Mouse (Mus musculus) lung, embryonic 15.5 days (tissue): Measurements from ENCODE around the gene Naa35. TPM values are rescaled to one million over a fixed set of nuclear protein-coding genes. Genes with fewer than 3 reads are reported as not detected.

Source experiments
- ATAC-seq: fragments of 200-750 bp; cut with Nextera tagmentation; 2 replicates; pipeline ENCODE4 v1.8.0; 2017; ENCODE audit warnings: moderate number of reproducible peaks, borderline replicate concordance; ENCODE audit not compliant: low FRiP score, low TSS enrichment; ENCODE audit errors: extremely low read depth
- H3K27ac ChIP-seq: fragments of 300-500 bp; sonication (generic); 2 replicates; pipeline ENCODE4 v1.5.1; 2015; ENCODE audit warnings: moderate library complexity, mild to moderate bottlenecking, inconsistent platforms
- H3K27me3 ChIP-seq: fragments of 300-500 bp; sonication (generic); 2 replicates; pipeline ENCODE4 v1.6.1; 2015; ENCODE audit warnings: inconsistent platforms
- H3K36me3 ChIP-seq: fragments of 300-500 bp; sonication (generic); 2 replicates; pipeline ENCODE4 v1.6.1; 2015; ENCODE audit warnings: inconsistent platforms
- H3K4me1 ChIP-seq: fragments of 300-500 bp; sonication (generic); 2 replicates; pipeline ENCODE4 v1.6.1; 2015; ENCODE audit warnings: inconsistent platforms
- H3K4me2 ChIP-seq: fragments of 300-500 bp; sonication (generic); 2 replicates; pipeline ENCODE4 v1.6.1; 2015; ENCODE audit warnings: inconsistent platforms, mild to moderate bottlenecking, moderate library complexity
- H3K4me3 ChIP-seq: fragments of 300-500 bp; sonication (generic); 2 replicates; pipeline ENCODE4 v1.5.1; 2015; ENCODE audit warnings: mild to moderate bottlenecking, inconsistent platforms
- H3K9ac ChIP-seq: fragments of 300-500 bp; sonication (generic); 2 replicates; pipeline ENCODE4 v1.6.1; 2015; ENCODE audit warnings: inconsistent platforms
- H3K9me3 ChIP-seq: fragments of 300-500 bp; sonication (generic); 2 replicates; pipeline ENCODE4 v1.6.1; 2016; ENCODE audit warnings: inconsistent platforms
- WGBS: fragments of 180-500 bp; shearing (Covaris S2); methylation state at CpG from one replicate; pipeline ENCODE4 v1.1.7; 2015; 5-methylcytosine and 5-hydroxymethylcytosine counted together
- polyA plus RNA-seq: library from polyadenylated mRNA; unstranded; fragments of >200 nt; fragmentation: Nextera tagmentation; extraction: Ambion mirVana; gene quantifications from 2 replicates; pipeline ENCODE4 v1.2.1, GENCODE M21; 2015

Naa35 gene
- polyA plus RNA-seq, 1 experiment from 2014 or later: 84.1 TPM

- 77% methylated on average over 8 of the region's 8 CpGs for WGBS
- Histone ChIP-seq H3K9ac (no peak overlapping the region), H3K4me1 (peaks cover 5% of the 10 kb centered on the region; the same call in 1 of the 2 replicates), H3K9me3 (no peaks in the 10 kb centered on the region), H3K36me3 (peaks cover 5% of the 10 kb centered on the region), H3K4me3 (no peak overlapping the region), H3K27me3 (no peaks in the 10 kb centered on the region), H3K4me2 (no peak overlapping the region), H3K27ac (no peak overlapping the region)
- ATAC-seq: no peak
Measured at GRCm38 (mm10) chr13:59661387-59661786, 76.3 kb downstream of the Naa35 start.

GRCm38 (mm10) chr13:59661966-59662365 is 76.9 kb downstream of the Naa35 start:
- Histone ChIP-seq H3K9ac (no peak overlapping the region), H3K27me3 (no peaks in the 10 kb centered on the region), H3K4me1 (no peaks in the 10 kb centered on the region; the same call in 1 of the 2 replicates), H3K4me2 (no peak overlapping the region), H3K36me3 (peaks cover 5% of the 10 kb centered on the region), H3K4me3 (no peak overlapping the region), H3K9me3 (no peaks in the 10 kb centered on the region), H3K27ac (no peak overlapping the region)
- WGBS: 92% methylated on average over 12 of the region's 12 CpGs
- ATAC-seq: no peak

DNA sequence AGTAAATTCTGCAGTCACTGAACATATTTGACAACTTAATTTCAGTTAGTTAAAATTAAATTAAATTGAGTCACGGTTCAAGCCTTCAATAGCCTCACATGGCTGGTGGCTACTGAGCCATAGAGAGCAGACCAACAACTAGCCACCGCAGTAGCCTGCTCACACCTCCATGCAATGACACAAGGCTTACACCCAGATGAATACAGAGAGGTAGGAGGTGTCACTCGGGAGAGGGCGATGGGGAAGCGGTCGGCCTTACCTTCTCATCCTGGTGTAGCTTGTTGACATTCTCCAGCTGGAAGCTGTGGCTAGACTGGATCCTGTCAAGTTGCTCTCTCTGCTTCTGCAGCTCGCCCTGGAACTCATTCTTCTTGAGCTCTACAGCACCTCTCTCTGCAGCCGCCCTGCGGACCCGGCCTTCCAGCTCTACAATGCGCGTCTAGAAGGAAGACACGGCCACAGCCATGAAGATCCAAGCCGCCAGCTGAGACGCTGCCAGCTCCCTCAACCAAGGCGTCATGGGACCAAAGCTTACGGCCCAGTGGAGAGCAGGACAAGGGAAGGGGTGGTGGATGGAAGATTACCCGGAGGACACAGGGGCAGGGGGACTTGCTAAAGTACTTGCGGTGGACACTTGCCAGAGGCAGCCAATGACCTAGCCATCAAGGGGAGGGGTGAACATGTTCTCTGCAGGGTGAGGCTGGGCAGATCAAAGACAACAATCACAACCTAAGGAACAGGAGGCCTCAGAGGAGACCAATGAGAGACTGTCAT is 79.1 kb downstream of the Naa35 start:
- Histone ChIP-seq H3K4me1 (peaks cover 10% of the 10 kb centered on the region; the same call in 1 of the 2 replicates), H3K27ac (no peak overlapping the region), H3K9me3 (no peaks in the 10 kb centered on the region), H3K4me2 (no peak overlapping the region), H3K27me3 (no peaks in the 10 kb centered on the region), H3K36me3 (peaks cover 5% of the 10 kb centered on the region), H3K4me3 (no peak overlapping the region), H3K9ac (no peak overlapping the region)
- WGBS: 89% methylated on average over 19 of the region's 19 CpGs
- no peak for ATAC-seq

DNA sequence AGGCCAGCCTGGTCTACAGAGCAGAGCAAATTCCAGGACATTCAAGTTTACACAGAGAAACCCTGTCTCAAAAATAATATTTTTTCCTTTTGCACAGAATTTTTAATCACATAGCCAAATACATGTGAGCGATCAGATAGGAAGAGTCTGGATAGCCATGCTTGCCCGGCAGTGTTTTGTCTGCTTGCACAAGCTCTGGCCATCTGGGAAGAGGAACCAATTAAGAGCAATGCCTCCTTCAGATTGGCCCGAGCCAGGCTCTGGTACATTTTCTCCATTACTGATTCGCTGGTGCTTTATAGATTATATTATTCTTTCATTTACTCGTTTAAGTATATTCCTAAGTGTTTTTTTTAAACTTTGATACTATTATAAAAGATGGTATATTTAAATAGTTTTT is 82.7 kb downstream of the Naa35 start:
- 85% methylated on average over 5 of the region's 5 CpGs for WGBS
- Histone ChIP-seq H3K4me3 (no peak overlapping the region), H3K4me2 (no peak overlapping the region), H3K27ac (no peak overlapping the region), H3K9ac (no peak overlapping the region), H3K27me3 (no peaks in the 10 kb centered on the region), H3K4me1 (peaks cover 11% of the 10 kb centered on the region; the same call in 1 of the 2 replicates), H3K36me3 (peaks cover 2% of the 10 kb centered on the region; the same call in 1 of the 2 replicates), H3K9me3 (no peaks in the 10 kb centered on the region)
- no peak for ATAC-seq

GRCm38 (mm10) chr13:59668501-59669093 is 83.5 kb downstream of the Naa35 start:
- H3K27me3 ChIP-seq: no peaks in the 10 kb centered on the region
- H3K36me3 ChIP-seq: peaks cover under 1% of the 10 kb centered on the region; the same call in 1 of the 2 replicates
- H3K4me1 ChIP-seq: peaks cover 11% of the 10 kb centered on the region; the same call in 1 of the 2 replicates
- ATAC-seq: peak; percentile 67; the same call in 1 of the 2 replicates
- peak overlapping the region; percentile 51 for H3K27ac ChIP-seq
- H3K9me3 ChIP-seq: no peaks in the 10 kb centered on the region
- H3K9ac ChIP-seq: no peak overlapping the region
- H3K4me2 ChIP-seq: peak overlapping the region; percentile 2; the same call in 1 of the 2 replicates
- WGBS: 19% methylated on average over 11 of the region's 11 CpGs
- no peak overlapping the region for H3K4me3 ChIP-seq

DNA sequence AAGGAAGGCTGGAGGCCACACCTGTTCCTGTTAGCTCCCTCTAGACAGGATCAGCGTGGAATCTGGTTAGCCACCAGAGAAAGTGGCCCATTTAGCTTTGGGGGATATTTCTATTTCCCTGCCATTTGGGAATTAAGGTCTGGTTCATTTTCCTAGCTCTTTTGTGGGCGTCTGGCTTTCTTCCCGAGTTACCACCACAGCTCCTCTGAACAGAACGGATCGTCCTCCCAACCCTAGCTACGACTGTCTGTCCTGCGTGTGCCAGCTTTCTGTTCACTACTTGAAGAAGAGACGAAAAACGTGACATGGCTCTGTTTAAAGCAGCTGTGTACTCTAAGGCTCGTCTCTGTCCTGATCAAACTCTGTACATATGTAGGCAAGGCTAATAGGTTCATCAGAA is 84.9 kb downstream of the Naa35 start:
- Histone ChIP-seq H3K9ac (no peak overlapping the region), H3K27me3 (no peaks in the 10 kb centered on the region), H3K36me3 (no peaks in the 10 kb centered on the region), H3K4me2 (no peak overlapping the region), H3K9me3 (no peaks in the 10 kb centered on the region), H3K4me3 (no peak overlapping the region), H3K27ac (no peak overlapping the region), H3K4me1 (peaks cover 19% of the 10 kb centered on the region)
- WGBS: 82% methylated on average over 10 of the region's 10 CpGs
- no peak for ATAC-seq

- Histone ChIP-seq H3K4me2 (no peak overlapping the region), H3K9ac (no peak overlapping the region), H3K9me3 (no peaks in the 10 kb centered on the region), H3K36me3 (no peaks in the 10 kb centered on the region), H3K27ac (no peak overlapping the region), H3K27me3 (no peaks in the 10 kb centered on the region), H3K4me3 (no peak overlapping the region), H3K4me1 (peaks cover 19% of the 10 kb centered on the region)
- WGBS: 59% methylated on average over 2 of the region's 2 CpGs
- ATAC-seq: no peak
Measured at GRCm38 (mm10) chr13:59671521-59671920, 86.5 kb downstream of the Naa35 start.

- Histone ChIP-seq H3K4me2 (no peak overlapping the region), H3K9ac (no peak overlapping the region), H3K4me3 (no peak overlapping the region), H3K36me3 (no peaks in the 10 kb centered on the region), H3K9me3 (no peaks in the 10 kb centered on the region), H3K27me3 (no peaks in the 10 kb centered on the region), H3K4me1 (peaks cover 19% of the 10 kb centered on the region), H3K27ac (no peak overlapping the region)
- 66% methylated on average over 6 of the region's 6 CpGs for WGBS
- ATAC-seq: no peak
Measured at GRCm38 (mm10) chr13:59672248-59672647, 87.2 kb downstream of the Naa35 start.

- no peak overlapping the region for H3K9ac ChIP-seq
- H3K27me3 ChIP-seq: no peaks in the 10 kb centered on the region
- no peak overlapping the region for H3K4me2 ChIP-seq
- H3K27ac ChIP-seq: no peak overlapping the region
- no peaks in the 10 kb centered on the region for H3K9me3 ChIP-seq
- no peak overlapping the region for H3K4me3 ChIP-seq
- no peak for ATAC-seq
- WGBS: 63% methylated on average over 7 of the region's 7 CpGs
- H3K36me3 ChIP-seq: no peaks in the 10 kb centered on the region
- peaks cover 14% of the 10 kb centered on the region for H3K4me1 ChIP-seq
Measured at GRCm38 (mm10) chr13:59673597-59673996, 88.5 kb downstream of the Naa35 start.

- no peaks in the 10 kb centered on the region for H3K27me3 ChIP-seq
- no peak overlapping the region for H3K9ac ChIP-seq
- ATAC-seq: no peak
- WGBS: 26% methylated on average over 3 of the region's 3 CpGs
- H3K36me3 ChIP-seq: no peaks in the 10 kb centered on the region
- H3K27ac ChIP-seq: no peak overlapping the region
- H3K4me3 ChIP-seq: 0 out of 2 replicates have a peak overlapping the region, but pooled peaks have one; percentile 83
- peaks cover 8% of the 10 kb centered on the region for H3K4me1 ChIP-seq
- no peaks in the 10 kb centered on the region for H3K9me3 ChIP-seq
- H3K4me2 ChIP-seq: peak overlapping the region; percentile 80
Measured at GRCm38 (mm10) chr13:59674215-59674614, 89.2 kb downstream of the Naa35 start.

GRCm38 (mm10) chr13:59674761-59675150 is 89.7 kb downstream of the Naa35 start:
- 4% methylated on average over 13 of the region's 13 CpGs for WGBS
- Histone ChIP-seq H3K27ac (no peak overlapping the region), H3K9ac (peak overlapping the region; percentile 72), H3K4me3 (peak overlapping the region; percentile 83), H3K9me3 (no peaks in the 10 kb centered on the region), H3K4me2 (peak overlapping the region; percentile 80), H3K27me3 (no peaks in the 10 kb centered on the region), H3K4me1 (peaks cover 8% of the 10 kb centered on the region), H3K36me3 (no peaks in the 10 kb centered on the region)
- no peak for ATAC-seq
